Mouse (Mus musculus) natural killer cell, adult 2 months (primary cell): ENCODE data around the gene Cds2.
"Not testable (repeated sequence)": the region's sequence is repeated elsewhere in the genome, so short reads cannot be mapped to it uniquely, and the experiment has no call there.

Source experiments
- DNase-seq, 2 experiments: peaks; one replicate each; pipeline ENCODE4 v3.0.0; 2022; ENCODE audit warnings: low spot score in 2 of 2

The Cds2 gene

DNA sequence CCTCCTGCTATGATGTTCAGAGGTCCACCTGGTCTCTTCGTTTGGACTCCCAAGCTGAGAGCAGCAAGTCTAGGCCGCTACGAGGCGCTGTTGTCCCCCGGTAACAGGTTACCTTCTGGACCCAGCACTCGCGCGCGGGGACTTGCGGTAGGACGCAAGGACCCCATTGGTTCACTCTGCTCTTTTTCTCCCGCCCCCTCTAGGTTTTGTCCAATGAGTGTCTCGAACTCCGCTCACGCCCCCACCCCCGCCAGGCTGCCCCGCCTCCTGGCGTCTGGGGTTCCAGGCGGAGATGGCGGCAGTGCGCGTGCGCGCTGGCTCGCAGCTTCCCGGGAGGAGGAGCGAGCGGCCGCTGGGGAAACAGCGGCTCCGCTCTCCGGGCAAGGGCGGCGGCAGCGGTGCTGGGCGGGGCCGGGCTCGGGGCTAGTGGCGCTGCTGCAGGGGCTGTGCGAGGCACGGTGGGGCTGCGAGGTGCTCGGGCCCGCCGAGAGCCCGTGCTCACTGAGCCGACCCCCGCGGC lies at the start of gene Cds2:
Gene Cds2, plus strand, starts transcription at position 270 of the 520 bp plus-strand sequence.
- DNase-seq = peak; percentile 99

DNA sequence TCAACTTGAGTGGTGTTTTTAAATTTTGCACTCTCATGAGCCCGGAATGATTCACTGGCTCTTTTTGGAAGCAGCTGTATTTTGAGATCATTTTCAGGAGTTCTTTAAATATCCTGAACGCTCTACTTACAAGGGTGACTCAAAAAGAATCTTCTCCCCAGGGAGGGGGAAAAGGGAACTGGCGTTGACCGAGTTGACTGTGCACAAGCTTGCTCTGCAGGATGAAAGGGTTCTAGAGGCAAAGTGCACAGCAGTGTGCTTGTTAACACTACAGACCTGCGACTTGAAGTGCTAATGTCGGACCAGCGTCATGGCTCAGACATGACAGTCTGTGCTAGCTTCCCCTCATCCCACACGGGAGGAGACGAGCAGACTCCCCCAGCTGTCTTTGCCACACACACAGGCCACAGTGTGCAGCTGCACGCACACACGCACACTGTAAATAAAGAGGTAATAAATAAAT lies 41.3 kb upstream of the Cds2 start:
- no peak for DNase-seq

- DNase-seq = no peak
Measured at GRCm38 (mm10) chr2:132224359-132224758, 38.6 kb upstream of the Cds2 start.

- no peak for DNase-seq
Measured at GRCm38 (mm10) chr2:132232413-132232945, 30.5 kb upstream of the Cds2 start.

DNA sequence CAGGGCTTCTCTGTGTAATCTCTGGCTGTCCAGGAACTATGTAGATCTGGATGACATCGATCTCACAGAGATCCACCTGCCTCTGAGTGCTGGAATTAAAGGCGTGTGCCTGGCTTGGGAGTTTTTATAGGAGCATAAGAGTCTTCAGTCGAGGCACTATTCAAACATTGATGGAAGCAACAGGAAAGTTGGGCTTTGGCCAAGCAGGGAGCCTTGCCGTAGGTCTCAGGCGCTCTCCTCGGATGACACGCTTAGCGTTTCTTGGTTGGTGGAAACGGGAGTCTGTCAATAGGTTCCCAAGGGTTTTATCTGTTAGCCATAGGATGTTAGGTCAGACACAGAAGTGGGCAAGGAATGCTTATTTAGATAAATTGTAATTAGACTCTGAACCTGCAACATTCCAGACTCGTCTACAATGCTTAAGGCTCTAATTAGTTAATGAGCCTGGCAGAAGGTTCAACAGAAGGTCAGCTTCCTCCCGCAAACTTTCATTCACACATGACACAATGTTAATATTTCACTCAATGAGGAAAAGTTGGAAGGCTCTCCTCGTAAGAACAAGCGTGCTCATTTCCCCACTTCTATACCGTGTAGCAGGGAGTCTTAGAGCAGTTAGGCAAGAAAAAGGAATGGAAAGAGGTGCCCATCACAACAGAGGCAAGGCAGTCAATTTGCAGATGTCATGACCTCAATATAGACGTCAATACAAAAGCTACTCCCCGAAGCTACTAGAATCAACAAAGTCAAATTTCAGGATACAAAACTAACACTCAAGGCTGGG lies 28.8 kb upstream of the Cds2 start:
- DNase-seq = no peak

GRCm38 (mm10) chr2:132235291-132235690 lies 27.7 kb upstream of the Cds2 start:
- no peak for DNase-seq

- DNase-seq = no peak
Measured at GRCm38 (mm10) chr2:132235975-132236374, 27.0 kb upstream of the Cds2 start.

GRCm38 (mm10) chr2:132239434-132239833 lies 23.5 kb upstream of the Cds2 start:
- not testable (repeated sequence) for DNase-seq

DNA sequence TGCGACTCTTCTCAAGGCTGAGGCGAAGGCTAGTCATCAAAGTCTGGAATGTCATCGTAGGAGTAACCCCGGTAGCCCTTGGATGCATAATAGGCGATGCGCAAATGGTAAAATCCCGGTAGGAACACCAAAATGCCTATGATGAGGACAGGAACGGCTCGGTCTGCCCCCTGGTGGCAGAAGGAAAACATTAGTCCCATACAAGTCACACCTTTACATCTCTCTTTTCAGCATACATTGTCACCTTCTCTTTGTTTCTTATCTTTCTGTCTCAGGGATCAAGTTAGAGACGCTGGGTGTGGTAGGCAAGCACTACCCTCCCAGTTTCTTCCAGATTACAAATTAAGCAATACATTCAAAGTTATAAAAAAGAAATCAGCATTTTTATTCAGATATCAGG lies 22.5 kb upstream of the Cds2 start:
- peak in 1 of 2 experiments; percentile 28 for DNase-seq

- no peak for DNase-seq
Measured at GRCm38 (mm10) chr2:132243370-132243769, 19.6 kb upstream of the Cds2 start.

DNA sequence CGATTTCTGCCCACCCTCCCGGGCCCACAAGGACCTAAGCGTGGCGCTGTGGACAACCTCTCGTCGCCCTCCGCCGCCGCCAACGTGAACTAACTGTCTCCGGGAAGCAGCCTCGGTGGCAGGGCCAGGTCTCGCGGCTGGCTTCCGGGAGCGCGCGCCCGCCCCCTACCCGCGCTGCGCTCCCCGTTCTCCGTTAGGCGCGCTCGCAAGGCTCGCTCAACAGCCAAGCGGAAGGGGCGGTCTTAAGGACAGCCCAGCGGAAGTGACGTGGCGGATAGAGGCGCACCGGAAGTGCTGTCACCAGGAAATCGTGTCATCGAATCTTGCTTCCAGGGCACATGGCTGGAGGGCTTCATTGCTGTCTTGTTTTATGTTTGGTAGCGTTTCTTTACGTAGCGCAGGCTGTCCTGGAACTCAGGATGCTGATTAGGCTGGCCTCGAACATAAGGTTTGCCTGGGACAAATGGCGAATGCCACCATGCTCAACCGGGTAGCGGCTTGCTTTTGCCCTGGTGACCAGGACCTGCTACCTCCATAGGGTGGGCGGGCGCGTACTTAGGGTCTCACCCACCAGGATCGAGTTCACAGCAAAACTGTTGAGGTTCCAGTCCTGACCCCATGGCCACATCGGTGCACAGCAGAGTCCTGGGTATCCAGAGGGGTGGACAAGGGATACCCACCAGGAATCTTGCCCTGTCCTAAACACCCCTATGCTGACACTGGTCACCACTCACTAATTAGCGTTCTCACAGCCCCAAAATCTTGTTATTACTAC lies 15.2 kb upstream of the Cds2 start, which contains the start of gene Tmem230:
Gene Tmem230, minus strand, starts transcription at position 269 of the 775 bp plus-strand sequence.
- DNase-seq = peak; percentile 93 to 94

DNA sequence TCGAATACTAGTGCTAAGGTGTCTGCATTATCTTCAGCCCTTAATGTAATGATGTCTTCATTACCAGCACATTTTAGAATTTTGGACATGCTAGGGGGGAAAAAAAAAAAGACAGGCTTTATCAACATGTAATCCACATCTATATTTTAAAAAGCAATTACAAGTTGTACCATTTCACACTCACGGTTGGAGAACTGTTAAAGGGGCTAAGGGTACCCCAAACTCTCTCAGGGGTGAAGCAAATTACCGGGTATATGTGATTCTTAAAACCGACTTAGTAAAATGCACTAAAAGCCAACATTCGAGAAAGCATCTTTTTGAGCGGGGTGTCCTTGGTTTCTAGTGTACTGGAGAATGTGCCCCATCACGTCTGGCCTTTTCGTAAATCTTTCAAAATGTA lies 11.0 kb upstream of the Cds2 start:
- DNase-seq = no peak

DNA sequence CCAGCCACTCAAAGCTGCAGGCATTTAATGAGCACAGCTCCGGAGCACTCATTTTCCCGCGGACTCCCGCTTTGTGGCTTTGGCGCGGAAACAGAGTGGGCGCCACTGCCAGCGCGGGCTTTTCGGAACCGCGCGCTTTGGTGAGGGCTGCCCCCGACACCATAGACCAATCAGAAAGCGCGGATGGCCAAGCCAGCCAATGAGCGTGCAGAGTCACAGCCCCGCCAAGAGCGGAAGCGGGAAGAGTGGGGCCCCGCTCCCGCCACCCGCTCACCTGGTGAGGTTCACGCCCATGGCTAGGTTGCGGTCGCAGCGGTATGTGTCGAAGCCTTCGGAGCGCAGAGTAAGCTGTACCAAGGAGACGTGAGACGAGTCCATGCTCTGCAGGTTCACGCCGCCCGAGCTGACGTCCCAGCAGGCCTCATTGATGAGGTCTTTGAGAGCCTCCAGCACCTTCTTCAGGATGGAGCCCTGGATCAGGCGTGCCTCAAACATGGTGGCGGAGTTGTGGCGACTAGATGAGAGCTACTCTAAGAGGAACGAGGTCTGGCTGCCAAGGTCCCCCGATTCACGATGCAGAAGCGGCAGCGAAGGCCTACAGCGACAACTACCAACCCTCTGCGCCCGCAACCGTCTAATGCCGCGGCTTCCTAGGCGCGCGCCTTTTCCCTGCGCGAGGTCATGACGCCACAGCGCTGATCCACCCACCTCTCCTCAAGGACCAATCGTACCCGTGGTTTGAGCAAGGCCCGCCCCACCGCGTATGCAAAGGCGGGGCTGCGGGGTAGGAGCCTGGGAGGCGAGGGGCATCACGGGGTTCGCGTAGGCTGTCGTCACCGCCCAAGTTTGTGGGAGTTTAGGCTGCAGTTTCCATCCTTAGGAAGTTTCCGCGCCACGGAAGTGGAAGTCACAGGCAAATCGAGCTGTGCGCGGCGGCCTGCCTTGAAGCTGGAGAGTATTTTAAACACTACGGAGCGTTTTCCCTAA lies 10.1 kb upstream of the Cds2 start, which contains the start of gene Pcna:
Gene Pcna, minus strand, starts transcription at position 773 of the 987 bp plus-strand sequence.
- peak; percentile 94 to 96 for DNase-seq

DNA sequence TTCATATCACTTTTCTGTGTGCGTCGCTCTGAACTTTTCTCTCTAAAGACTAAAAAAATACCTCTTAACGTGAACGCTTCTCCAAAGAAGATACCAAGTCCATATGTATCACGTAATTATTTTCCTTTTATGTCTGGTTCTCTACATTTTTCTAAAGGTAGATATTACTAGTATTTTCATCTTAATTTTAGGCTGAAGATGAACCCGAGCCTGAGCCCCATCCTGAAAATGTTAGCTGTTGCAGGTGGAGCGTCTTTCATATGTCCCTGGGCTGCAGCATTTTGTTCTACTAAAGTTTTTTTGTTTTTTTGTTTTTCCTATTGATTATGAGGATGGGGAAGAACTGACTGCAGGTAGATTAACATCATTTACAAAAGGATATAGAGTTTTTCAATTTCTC lies 9.3 kb upstream of the Cds2 start:
- DNase-seq = no peak

GRCm38 (mm10) chr2:132257350-132258068 lies 5.4 kb upstream of the Cds2 start:
- DNase-seq = no peak

DNA sequence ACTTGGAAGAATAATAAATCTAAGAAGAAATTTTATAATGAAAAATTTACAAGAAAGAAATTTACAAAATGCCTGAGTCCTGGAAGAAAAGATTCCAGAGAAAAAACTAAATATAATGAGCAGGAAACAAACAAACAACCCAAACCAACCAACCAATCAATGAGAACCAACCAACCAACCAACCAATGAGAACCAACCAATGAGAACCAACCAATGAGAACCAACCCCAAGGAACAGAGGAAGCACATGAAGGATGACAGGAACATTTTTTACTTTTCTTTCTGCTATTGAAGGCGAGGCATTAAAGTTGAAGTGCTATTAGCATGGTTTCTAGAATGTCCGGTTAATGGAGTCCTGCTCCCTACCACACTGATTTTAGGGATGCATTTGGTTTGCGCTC lies 2.3 kb upstream of the Cds2 start:
- no peak for DNase-seq

- no peak for DNase-seq
Measured at GRCm38 (mm10) chr2:132262175-132262574, 773 bp upstream of the Cds2 start.

DNA sequence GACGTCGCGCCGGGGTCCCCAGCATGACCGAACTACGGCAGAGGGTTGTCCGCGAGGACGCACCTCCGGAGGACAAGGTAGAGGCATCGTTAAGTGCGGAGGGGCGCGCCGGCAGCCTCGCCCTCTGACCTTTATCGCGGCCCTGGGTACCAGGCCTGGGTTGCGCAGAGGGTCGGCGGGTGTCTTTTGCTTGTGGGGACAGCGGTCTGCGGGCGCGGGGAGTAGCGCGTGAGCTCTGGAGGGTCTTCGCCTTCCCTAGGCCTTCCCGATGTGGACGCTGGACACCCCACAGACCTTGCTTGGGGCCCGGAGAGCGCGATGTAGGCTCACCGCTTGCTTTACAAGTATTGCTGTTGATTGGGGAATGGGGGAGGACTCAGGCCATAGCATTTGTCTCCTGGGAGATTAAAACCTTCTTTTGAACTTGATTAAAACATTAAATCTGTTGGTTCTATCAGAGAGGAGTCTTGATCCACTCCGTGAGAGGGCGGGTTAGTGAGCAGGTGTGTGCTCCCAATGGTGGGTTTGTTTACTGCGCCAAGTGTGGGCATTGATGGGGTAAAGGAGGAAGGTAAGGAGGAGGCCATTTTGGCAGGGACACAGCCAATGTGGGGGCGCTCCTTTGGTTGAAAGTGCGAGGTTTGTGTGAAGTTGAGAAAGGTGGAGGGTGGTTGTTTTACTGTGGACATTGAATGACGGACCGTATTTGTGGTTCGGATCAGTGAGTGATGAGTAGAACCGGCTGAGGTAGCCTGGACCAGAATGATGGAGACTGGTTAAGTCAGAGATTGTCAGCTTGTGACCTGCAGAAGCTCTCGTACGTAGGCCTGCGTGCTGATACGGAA lies 695 bp downstream of the Cds2 start:
- DNase-seq = peak; percentile 63

DNA sequence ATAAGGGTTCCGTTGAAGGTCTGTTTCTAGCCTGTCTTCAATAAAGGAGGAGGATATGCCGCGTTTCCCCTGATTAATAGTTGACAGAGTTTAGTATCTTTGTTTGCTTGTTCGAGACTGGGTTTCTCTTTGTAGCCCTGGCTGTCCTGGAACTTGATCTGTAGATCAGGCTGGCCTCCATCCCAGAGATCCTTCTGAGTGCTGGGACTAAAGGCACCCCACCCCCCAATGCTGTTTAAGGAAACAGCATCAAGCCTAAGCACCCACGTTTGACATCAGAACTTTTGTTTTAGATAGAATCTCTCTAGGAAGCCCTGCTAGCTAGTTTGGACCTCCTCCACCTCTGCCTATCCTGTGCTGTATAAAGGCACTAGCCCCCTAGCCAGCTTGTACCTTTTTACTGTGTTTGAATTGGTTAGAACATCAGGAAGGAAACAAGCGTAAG lies 1.3 kb downstream of the Cds2 start:
- DNase-seq = no peak
